In the genomic region with DNA sequence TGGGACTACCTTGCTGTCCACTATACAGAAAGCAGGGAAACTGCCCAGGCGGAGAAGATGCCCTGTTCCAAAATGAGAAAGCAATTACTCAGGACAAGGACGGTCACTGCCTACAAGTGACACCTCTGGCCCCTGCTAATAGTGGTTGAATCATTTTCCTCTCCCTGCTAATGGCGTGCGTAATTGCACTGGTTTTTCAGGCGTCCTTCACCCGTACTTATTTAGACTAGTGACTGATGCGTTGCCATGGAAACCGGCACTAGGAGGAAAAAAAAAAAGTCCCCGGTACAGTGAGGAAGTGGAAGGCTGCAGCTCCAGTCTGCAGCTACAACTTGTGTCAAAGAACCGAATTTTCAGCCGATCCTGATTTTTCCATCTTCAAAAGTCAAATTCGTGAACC, we compare ENCODE assay signal across 8 mouse cellular contexts.
A peak's percentile ranks its signal among the peaks of the same experiment; 100 is the strongest.
DNase-seq lines count a peak whose midpoint lies in the region; ATAC-seq and TF ChIP-seq lines count a peak whose summit lies in the region.

No protein-coding gene starts in this region.

- no peak overlapping the region for H3K27ac ChIP-seq in neural tube, embryonic 11.5 days (ENCODE audit: low read depth, low read length)
- no peak overlapping the region for H3K27ac ChIP-seq in cerebellum, adult 2 months (ENCODE audit: insufficient read depth, low read length)
- H3K27ac ChIP-seq in heart, embryonic 12.5 days (ENCODE audit: poor library complexity, severe bottlenecking): no peak overlapping the region

- no peak overlapping the region for H3K4me3 ChIP-seq in neural tube, embryonic 11.5 days (ENCODE audit: low read depth, low read length)
- no peak overlapping the region for H3K4me3 ChIP-seq in cerebellum, adult 2 months (replicated peaks; ENCODE audit: insufficient read depth, low read depth, low read length)
- H3K4me3 ChIP-seq in heart, embryonic 12.5 days: no peak overlapping the region

- ATAC-seq in neural tube, embryonic 11.5 days (ENCODE audit: insufficient read depth, low FRiP score, low TSS enrichment): no peak; the same call in 1 of the 2 replicates
- no peak for ATAC-seq in heart, embryonic 12.5 days (ENCODE audit: insufficient number of reproducible peaks, low FRiP score)

- no peak for TF ChIP-seq POLR2A in cerebellum, adult 2 months (IDR thresholded peaks at IDR 0.05; ENCODE audit: borderline replicate concordance, insufficient read depth, low read length)

- H3K9me3 ChIP-seq in neural tube, embryonic 11.5 days (ENCODE audit: control insufficient read depth, low read length): no peaks in the 10 kb centered on the region
- H3K9me3 ChIP-seq in heart, embryonic 12.5 days (replicated peaks): no peaks in the 10 kb centered on the region

- H3K4me1 ChIP-seq in neural tube, embryonic 11.5 days (ENCODE audit: control insufficient read depth, insufficient read depth, low read length): peaks cover 8% of the 10 kb centered on the region
- H3K4me1 ChIP-seq in cerebellum, adult 2 months (ENCODE audit: control insufficient read depth, insufficient read depth, low read length): no peaks in the 10 kb centered on the region
- H3K4me1 ChIP-seq in heart, embryonic 12.5 days (replicated peaks): peaks cover 23% of the 10 kb centered on the region

- TF ChIP-seq CTCF in cerebellum, adult 2 months (IDR thresholded peaks at IDR 0.05; ENCODE audit: borderline replicate concordance, insufficient read depth, low read depth, low read length): no peak

- 31% methylated on average over 12 of the region's 12 CpGs for WGBS in neural tube, embryonic 11.5 days
- WGBS in cerebellum, adult 2 months: 31% methylated on average over 12 of the region's 12 CpGs
- WGBS in heart, embryonic 12.5 days: 52% methylated on average over 12 of the region's 12 CpGs

- H3K9ac ChIP-seq in neural tube, embryonic 11.5 days (ENCODE audit: low read length): no peak overlapping the region
- H3K9ac ChIP-seq in heart, embryonic 12.5 days: no peak overlapping the region

- peak; percentile 41 to 57 for DNase-seq in frontal cortex, postnatal 14 days (ENCODE audit: low spot score in 2 of 2)
- no peak for DNase-seq in frontal cortex, postnatal 25 days (ENCODE audit: low spot score in 2 of 2)
- DNase-seq in embryo, embryonic 9.5 days (ENCODE audit: extremely low spot score): peak; percentile 37
- peak; percentile 59 to 76 for DNase-seq in layer of hippocampus, adult 18-20 months (ENCODE audit: low spot score in 2 of 2)
- DNase-seq in neural tube, embryonic 11.5 days (ENCODE audit: low spot score): peak; percentile 66
- DNase-seq in cerebellum, adult 2 months: no peak
- no peak for DNase-seq in spleen, adult 12 weeks (ENCODE audit: low spot score)

- H3K4me2 ChIP-seq in neural tube, embryonic 11.5 days (ENCODE audit: low read depth): no peak overlapping the region
- no peak overlapping the region for H3K4me2 ChIP-seq in heart, embryonic 12.5 days

- no peaks in the 10 kb centered on the region for H3K36me3 ChIP-seq in neural tube, embryonic 11.5 days (ENCODE audit: control insufficient read depth, insufficient read depth, low read length)
- no peaks in the 10 kb centered on the region for H3K36me3 ChIP-seq in heart, embryonic 12.5 days

- H3K27me3 ChIP-seq in neural tube, embryonic 11.5 days (ENCODE audit: control insufficient read depth, insufficient read depth, low read length): no peaks in the 10 kb centered on the region
- H3K27me3 ChIP-seq in cerebellum, adult 2 months (ENCODE audit: control insufficient read depth, insufficient read depth, low read length): no peaks in the 10 kb centered on the region; the same call in 1 of the 2 replicates
- 0 out of 2 replicates have a peak, but pooled peaks cover 11% of the 10 kb centered on the region for H3K27me3 ChIP-seq in heart, embryonic 12.5 days (replicated peaks)

Comparison
In these comparisons a context has a peak if more than half of its experiments do, and no peak if none do; other contexts are left out.
1. DNase-seq: peak in frontal cortex, postnatal 14 days (2 of 2), embryo, embryonic 9.5 days (single experiment), layer of hippocampus, adult 18-20 months (2 of 2) and neural tube, embryonic 11.5 days (single experiment); none in frontal cortex, postnatal 25 days (0 of 2), cerebellum, adult 2 months (0 of 2) and spleen, adult 12 weeks (single experiment).